Mouse (Mus musculus) neutrophil, adult 5-6 weeks (primary cell): ENCODE results near the gene Ankrd13b. TPM values are rescaled to one million over a fixed set of nuclear protein-coding genes. Genes with fewer than 3 reads are reported as not detected.

Experiments
- ATAC-seq: fragments of 151-379, 151-347 bp; 2 replicates; pipeline ENCODE4 v1.8.0; 2017; ENCODE audit warnings: mild to moderate bottlenecking, moderate TSS enrichment; ENCODE audit not compliant: insufficient number of reproducible peaks, poor library complexity, low FRiP score, severe bottlenecking; ENCODE audit errors: extremely low read depth
- total RNA-seq: library from RNA; stranded (forward); fragments of 200-1000 nt; gene quantifications from 2 replicates; pipeline ENCODE4 v1.2.3, GENCODE M21; 2017

The Ankrd13b gene
- total RNA-seq, 1 experiment from 2014 or later: not detected

GRCm38 (mm10) chr11:77495507-77495906 is 6.0 kb upstream of the Ankrd13b start:
- no peak for ATAC-seq

GRCm38 (mm10) chr11:77494782-77495181 is 5.3 kb upstream of the Ankrd13b start:
- no peak for ATAC-seq

- no peak for ATAC-seq
Measured at GRCm38 (mm10) chr11:77494344-77494676, 4.8 kb upstream of the Ankrd13b start.

GRCm38 (mm10) chr11:77493512-77494343 is 4.2 kb upstream of the Ankrd13b start, which contains the start of gene Git1:
Gene Git1 (plus strand): TSS chr11:77493562.
- ATAC-seq: no peak

GRCm38 (mm10) chr11:77492911-77493332 is 3.4 kb upstream of the Ankrd13b start:
- peak; percentile 64 for ATAC-seq

GRCm38 (mm10) chr11:77492311-77492871 is 2.9 kb upstream of the Ankrd13b start:
- no peak for ATAC-seq

GRCm38 (mm10) chr11:77491502-77492291 is 2.2 kb upstream of the Ankrd13b start:
- no peak for ATAC-seq

GRCm38 (mm10) chr11:77491123-77491501 is 1.6 kb upstream of the Ankrd13b start:
- ATAC-seq: peak; percentile 58

GRCm38 (mm10) chr11:77490451-77490850 is 973 bp upstream of the Ankrd13b start:
- no peak for ATAC-seq

GRCm38 (mm10) chr11:77488771-77489581 is 502 bp downstream of the Ankrd13b start:
- ATAC-seq: no peak

- ATAC-seq: no peak
Measured at GRCm38 (mm10) chr11:77486798-77487197, 2.7 kb downstream of the Ankrd13b start.

GRCm38 (mm10) chr11:77485229-77485628 is 4.2 kb downstream of the Ankrd13b start:
- ATAC-seq: no peak

GRCm38 (mm10) chr11:77483510-77484255 is 5.8 kb downstream of the Ankrd13b start:
- ATAC-seq: no peak

- ATAC-seq: no peak
Measured at GRCm38 (mm10) chr11:77483043-77483442, 6.4 kb downstream of the Ankrd13b start.

GRCm38 (mm10) chr11:77476895-77477294 is 12.6 kb downstream of the Ankrd13b start:
- no peak for ATAC-seq

GRCm38 (mm10) chr11:77476216-77476615 is 13.3 kb downstream of the Ankrd13b start:
- no peak for ATAC-seq

GRCm38 (mm10) chr11:77472775-77473174 is 16.7 kb downstream of the Ankrd13b start:
- ATAC-seq: no peak

- no peak for ATAC-seq
Measured at GRCm38 (mm10) chr11:77471407-77471806, 18.1 kb downstream of the Ankrd13b start.
